Mouse (Mus musculus): ENCODE data around the gene Phactr4. TPM values are rescaled to one million over a fixed set of nuclear protein-coding genes. Genes with fewer than 3 reads are reported as not detected.

Phactr4 gene
- polyA plus RNA-seq (2012; ENCODE audit: insufficient read depth, insufficient read length, missing spikeins) = 18.9 and 21.2 TPM in 2 replicates

DNA sequence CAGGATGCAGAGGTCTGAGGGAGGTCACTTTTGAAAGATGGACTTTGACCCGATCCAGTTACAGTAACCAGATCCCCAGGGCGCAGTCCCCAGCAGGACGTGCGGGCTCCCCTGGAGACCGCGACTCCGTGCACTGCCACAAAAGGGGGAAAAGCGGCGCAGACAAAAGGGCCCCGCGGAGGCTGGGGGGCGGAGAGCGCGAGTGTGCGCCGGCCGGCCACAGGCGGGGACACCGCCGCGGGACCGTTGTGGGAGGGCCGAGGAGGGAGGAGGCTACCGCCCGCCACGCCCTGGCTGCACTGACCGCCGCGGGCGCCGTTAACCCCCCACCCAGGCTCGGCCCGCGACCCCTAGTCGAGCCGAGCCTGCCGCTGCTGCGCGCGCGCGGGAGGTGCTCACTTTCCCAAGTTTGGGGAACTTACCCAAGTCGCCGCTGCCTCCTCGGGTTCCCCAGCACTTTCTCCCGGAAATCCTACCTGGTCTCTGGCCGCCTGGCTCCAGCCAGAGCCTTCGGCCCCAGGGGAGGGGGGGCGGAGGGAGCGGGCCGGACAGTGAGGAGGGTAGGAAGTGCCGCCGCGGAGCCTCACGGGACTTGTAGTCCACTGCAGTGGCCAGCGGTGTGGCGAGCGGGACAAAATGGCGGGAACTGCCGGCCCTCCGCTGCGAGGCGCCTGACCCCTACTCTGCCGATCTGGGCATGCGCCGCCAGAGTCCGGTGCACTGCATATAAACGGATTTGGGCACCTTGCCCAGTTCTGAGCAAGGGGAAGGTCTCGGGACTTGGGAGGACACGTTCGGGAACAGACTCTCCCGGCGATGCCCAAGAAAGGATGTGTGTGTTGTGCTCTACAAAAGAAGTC, at the start of gene Phactr4:
TSS of gene Phactr4 (minus strand) at position 567 of the 860 bp plus-strand sequence.
- Histone ChIP-seq H3K4me3 (ENCODE audit: insufficient read depth, low read length) (peak within 1 kb of the TSS; percentile 91), H3K27ac (ENCODE audit: insufficient read depth, low read depth, low read length) (peak within 1 kb of the TSS; percentile 89), H3K4me1 (ENCODE audit: control insufficient read depth, insufficient read depth, low read length) (peaks cover 11% of the 10 kb centered on the region)
- no peak for TF ChIP-seq CTCF (IDR thresholded peaks at IDR 0.05; ENCODE audit: low read depth, low read length)
- TF ChIP-seq POLR2A (IDR thresholded peaks at IDR 0.05; ENCODE audit: borderline replicate concordance, low read depth, low read length) = no peak; the same call in 1 of the 2 replicates

DNA sequence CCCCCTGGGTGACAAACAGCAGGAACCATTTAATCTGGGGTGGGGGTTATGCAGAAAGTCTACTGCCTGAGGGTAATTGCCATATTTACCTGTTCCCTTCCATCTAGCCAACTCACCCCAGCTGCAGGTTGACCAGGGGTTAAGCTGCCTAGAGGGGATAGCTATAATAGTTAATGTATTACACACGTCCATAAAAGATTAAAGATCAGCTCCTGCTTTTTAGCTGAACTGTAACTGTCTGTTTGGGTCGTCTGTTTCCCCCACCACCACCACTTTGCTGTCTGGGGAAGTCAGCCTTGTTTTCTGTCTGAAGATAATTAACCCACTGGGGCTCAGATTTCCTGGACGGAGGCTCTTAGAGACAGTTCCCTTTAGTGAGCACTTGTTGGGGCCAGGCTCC, 47.6 kb upstream of the Phactr4 start:
- Histone ChIP-seq H3K27ac (ENCODE audit: insufficient read depth, low read depth, low read length) (no peak overlapping the region), H3K4me3 (ENCODE audit: insufficient read depth, low read length) (no peak overlapping the region), H3K4me1 (ENCODE audit: control insufficient read depth, insufficient read depth, low read length) (peaks cover 9% of the 10 kb centered on the region)
- TF ChIP-seq POLR2A (IDR thresholded peaks at IDR 0.05; ENCODE audit: borderline replicate concordance, low read depth, low read length) (no peak), CTCF (IDR thresholded peaks at IDR 0.05; ENCODE audit: low read depth, low read length) (no peak)

GRCm38 (mm10) chr4:132464255-132464613, 41.9 kb upstream of the Phactr4 start:
- Histone ChIP-seq H3K27ac (ENCODE audit: insufficient read depth, low read depth, low read length) (peak overlapping the region; percentile 37; the same call in 1 of the 2 replicates), H3K4me1 (ENCODE audit: control insufficient read depth, insufficient read depth, low read length) (peaks cover 10% of the 10 kb centered on the region), H3K4me3 (ENCODE audit: insufficient read depth, low read length) (peak overlapping the region; percentile 65; the same call in 1 of the 2 replicates)
- TF ChIP-seq POLR2A (IDR thresholded peaks at IDR 0.05; ENCODE audit: borderline replicate concordance, low read depth, low read length) (no peak), CTCF (IDR thresholded peaks at IDR 0.05; ENCODE audit: low read depth, low read length) (no peak)

GRCm38 (mm10) chr4:132463430-132464254, 41.4 kb upstream of the Phactr4 start, which contains the start of gene Med18:
Gene Med18, minus strand, starts transcription at chr4:132463921.
- H3K4me3 ChIP-seq (ENCODE audit: insufficient read depth, low read length) = peak within 1 kb of the TSS; percentile 65
- peak within 1 kb of the TSS; percentile 37 for H3K27ac ChIP-seq (ENCODE audit: insufficient read depth, low read depth, low read length)
- TF ChIP-seq CTCF (IDR thresholded peaks at IDR 0.05; ENCODE audit: low read depth, low read length) (peak; percentile 55; the same call in 1 of the 2 replicates), POLR2A (IDR thresholded peaks at IDR 0.05; ENCODE audit: borderline replicate concordance, low read depth, low read length) (peak; percentile 78; the same call in 1 of the 2 replicates)
- H3K4me1 ChIP-seq (ENCODE audit: control insufficient read depth, insufficient read depth, low read length) = peaks cover 10% of the 10 kb centered on the region

DNA sequence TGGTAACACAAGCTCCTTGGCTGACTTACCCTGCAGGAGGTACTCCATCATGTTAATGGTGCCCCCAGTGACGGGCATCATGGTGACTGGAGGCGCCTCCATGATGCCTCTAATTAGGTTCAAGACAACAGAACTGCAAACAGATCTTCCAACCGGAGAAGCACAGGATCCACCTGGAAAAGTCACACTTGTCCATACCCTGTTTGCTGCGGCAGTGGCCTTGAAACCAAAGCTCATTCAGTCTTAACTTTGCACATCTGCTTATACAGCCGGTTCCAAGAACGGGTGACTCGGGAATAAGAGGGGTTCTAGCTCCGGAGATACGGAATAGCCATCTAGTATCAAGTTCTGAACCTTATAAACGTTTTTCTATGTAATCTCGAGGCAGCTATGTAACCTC, 40.5 kb upstream of the Phactr4 start:
- H3K27ac ChIP-seq (ENCODE audit: insufficient read depth, low read depth, low read length) = no peak overlapping the region
- peaks cover 10% of the 10 kb centered on the region for H3K4me1 ChIP-seq (ENCODE audit: control insufficient read depth, insufficient read depth, low read length)
- H3K4me3 ChIP-seq (ENCODE audit: insufficient read depth, low read length) = peak overlapping the region; percentile 65
- TF ChIP-seq POLR2A (IDR thresholded peaks at IDR 0.05; ENCODE audit: borderline replicate concordance, low read depth, low read length) = no peak

DNA sequence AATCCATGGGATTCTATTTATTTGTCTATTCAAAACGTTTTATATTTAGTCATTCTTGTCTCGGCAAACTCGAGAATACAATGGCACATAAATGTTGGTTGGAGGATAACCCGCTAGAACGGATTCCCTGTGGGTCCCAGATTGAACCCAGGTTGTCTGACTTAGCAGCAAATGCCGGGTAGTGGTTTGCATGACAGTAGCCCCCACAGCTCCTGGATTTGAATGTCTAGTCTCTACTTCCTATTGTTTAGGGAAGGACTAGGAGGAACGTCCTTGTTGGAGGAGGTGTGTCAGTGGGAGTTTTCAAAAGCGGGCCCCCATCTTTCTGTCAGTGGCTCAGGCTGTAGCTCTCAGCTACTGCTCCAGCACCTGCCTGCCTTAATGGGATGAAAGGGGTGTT, 37.9 kb upstream of the Phactr4 start:
- Histone ChIP-seq H3K4me3 (ENCODE audit: insufficient read depth, low read length) (no peak overlapping the region), H3K27ac (ENCODE audit: insufficient read depth, low read depth, low read length) (no peak overlapping the region), H3K4me1 (ENCODE audit: control insufficient read depth, insufficient read depth, low read length) (peaks cover 20% of the 10 kb centered on the region)
- TF ChIP-seq POLR2A (IDR thresholded peaks at IDR 0.05; ENCODE audit: borderline replicate concordance, low read depth, low read length) (no peak), CTCF (IDR thresholded peaks at IDR 0.05; ENCODE audit: low read depth, low read length) (no peak)

- no peak overlapping the region for H3K27ac ChIP-seq (ENCODE audit: insufficient read depth, low read depth, low read length)
- peaks cover 10% of the 10 kb centered on the region for H3K4me1 ChIP-seq (ENCODE audit: control insufficient read depth, insufficient read depth, low read length)
- no peak for TF ChIP-seq CTCF (IDR thresholded peaks at IDR 0.05; ENCODE audit: low read depth, low read length)
- no peak for TF ChIP-seq POLR2A (IDR thresholded peaks at IDR 0.05; ENCODE audit: borderline replicate concordance, low read depth, low read length)
- H3K4me3 ChIP-seq (ENCODE audit: insufficient read depth, low read length) = no peak overlapping the region
Measured at GRCm38 (mm10) chr4:132455561-132455960, 33.3 kb upstream of the Phactr4 start.

DNA sequence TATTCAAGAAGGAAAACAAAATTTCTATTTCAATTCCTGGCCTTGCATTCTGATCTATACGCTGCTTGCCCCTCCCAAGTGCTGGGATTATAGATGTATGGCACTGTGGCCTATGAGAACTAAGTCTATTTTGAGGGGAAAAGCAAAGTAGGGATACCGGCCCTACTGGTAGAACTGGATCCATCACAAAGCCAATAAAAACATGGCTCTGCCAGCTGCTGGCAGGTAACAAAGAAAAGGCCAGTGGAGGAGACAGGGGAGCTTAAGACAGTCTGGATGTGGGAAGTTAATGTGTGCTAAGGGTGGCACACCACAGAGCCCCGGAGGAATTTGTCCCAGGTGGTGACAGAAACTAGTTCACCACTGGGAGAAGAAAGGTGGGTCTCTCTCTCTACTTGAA, 32.9 kb upstream of the Phactr4 start:
- no peak for TF ChIP-seq CTCF (IDR thresholded peaks at IDR 0.05; ENCODE audit: low read depth, low read length)
- no peak for TF ChIP-seq POLR2A (IDR thresholded peaks at IDR 0.05; ENCODE audit: borderline replicate concordance, low read depth, low read length)
- Histone ChIP-seq H3K4me1 (ENCODE audit: control insufficient read depth, insufficient read depth, low read length) (peaks cover 10% of the 10 kb centered on the region), H3K27ac (ENCODE audit: insufficient read depth, low read depth, low read length) (no peak overlapping the region), H3K4me3 (ENCODE audit: insufficient read depth, low read length) (no peak overlapping the region)

DNA sequence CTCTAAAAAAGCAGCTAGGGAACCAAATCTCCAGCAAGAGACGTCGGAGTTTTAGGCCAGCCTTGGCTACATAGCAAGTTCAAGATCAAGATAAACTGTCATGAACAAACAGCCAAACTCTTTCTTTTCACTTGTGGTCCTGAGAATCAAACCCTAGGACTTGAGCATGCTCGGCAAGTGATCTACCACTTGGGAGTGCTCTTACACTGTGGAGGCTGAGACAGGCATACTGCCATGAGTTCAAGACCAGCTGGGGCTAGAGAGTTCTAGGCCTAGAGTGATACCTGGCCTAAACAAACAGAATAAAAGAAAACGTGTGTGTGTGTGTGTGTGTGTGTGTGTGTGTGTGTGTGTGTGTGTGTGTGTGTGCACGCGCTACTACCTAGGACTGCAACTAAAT, 31.9 kb upstream of the Phactr4 start:
- TF ChIP-seq POLR2A (IDR thresholded peaks at IDR 0.05; ENCODE audit: borderline replicate concordance, low read depth, low read length) = no peak
- TF ChIP-seq CTCF (IDR thresholded peaks at IDR 0.05; ENCODE audit: low read depth, low read length) = no peak
- H3K4me3 ChIP-seq (ENCODE audit: insufficient read depth, low read length) = no peak overlapping the region
- no peak overlapping the region for H3K27ac ChIP-seq (ENCODE audit: insufficient read depth, low read depth, low read length)
- H3K4me1 ChIP-seq (ENCODE audit: control insufficient read depth, insufficient read depth, low read length) = peaks cover 15% of the 10 kb centered on the region

All from bone marrow macrophage, adult 2 months (primary cell).